Mouse (Mus musculus) CH12F3 (cell line): ENCODE measurements around the gene Rtn4rl1.
"Not testable (repeated sequence)": the region's sequence is repeated elsewhere in the genome, so short reads cannot be mapped to it uniquely, and the experiment has no call there.

ENCODE experiments used
- in situ Hi-C: fragments of 300-500 bp; cut with MboI; formaldehyde crosslinking; loops from 2 replicates; pipeline ENCODE4 v1.14.3; 2020; ENCODE audit warnings: low sequenced_read_pairs

Gene Rtn4rl1

DNA sequence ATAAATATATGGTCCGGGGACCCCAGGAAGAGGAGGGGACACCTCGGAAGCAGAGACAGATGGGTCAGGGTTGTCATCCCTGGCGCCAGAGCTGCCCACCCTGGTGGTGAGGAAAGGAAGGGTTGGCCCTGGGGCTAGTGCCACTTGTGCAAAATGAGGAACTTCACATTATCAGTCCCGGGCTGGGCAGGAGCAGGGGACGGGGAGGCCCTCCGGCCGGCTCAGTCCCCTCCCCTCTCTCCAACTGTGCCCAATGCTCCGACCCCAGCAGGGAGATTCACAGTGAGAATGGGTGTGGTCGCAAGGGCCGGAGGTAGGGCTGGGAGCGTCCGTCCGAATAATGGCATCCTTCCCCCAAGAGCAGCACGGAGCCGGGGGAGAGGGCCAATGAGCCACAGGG is 28.8 kb upstream of the Rtn4rl1 start:
- in situ Hi-C loops = no loop called here

GRCm38 (mm10) chr11:75165441-75166192 is 28.0 kb upstream of the Rtn4rl1 start:
- in situ Hi-C loops = no loop called here

- in situ Hi-C loops = no loop called here
Measured at GRCm38 (mm10) chr11:75166193-75166842, 27.3 kb upstream of the Rtn4rl1 start.

DNA sequence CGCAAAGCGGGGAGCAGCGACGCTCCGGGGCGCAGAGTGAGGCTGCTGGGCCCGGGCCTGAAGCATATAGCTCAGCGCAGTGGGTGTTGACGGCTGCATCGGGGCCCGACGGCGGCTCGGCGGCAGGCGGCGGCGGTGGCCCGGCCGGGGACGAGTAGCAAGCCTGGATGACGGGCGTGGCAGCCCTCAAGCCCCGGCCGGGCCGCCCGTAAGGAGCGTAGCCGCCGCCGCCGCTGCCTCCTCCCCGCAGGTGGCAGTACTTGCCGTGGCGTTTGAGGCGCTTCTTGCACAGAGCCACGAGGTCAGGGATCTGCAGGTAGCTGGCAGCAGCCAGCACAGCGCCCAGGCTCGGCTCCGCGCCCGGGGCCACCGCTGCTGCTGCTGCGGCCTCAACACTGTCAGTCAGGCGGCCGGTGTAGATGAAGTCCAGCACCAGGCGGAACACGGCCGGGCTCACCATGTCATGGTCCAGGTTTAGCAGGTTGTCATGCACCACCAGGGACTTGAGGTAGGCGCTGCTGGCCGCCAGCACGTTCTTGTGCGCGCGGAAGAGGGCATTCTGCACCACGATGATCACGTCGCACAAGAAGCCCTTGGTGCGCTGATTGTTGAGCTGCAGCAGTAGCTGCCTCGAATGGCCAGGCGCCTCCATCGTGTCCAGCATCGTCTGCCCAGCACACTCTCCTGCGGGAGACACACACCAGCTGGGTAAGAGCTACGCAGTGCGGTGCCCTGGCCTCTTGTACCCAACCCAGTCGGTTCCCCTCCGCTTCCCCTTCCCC is 26.5 kb upstream of the Rtn4rl1 start:
- in situ Hi-C loops = no loop called here

DNA sequence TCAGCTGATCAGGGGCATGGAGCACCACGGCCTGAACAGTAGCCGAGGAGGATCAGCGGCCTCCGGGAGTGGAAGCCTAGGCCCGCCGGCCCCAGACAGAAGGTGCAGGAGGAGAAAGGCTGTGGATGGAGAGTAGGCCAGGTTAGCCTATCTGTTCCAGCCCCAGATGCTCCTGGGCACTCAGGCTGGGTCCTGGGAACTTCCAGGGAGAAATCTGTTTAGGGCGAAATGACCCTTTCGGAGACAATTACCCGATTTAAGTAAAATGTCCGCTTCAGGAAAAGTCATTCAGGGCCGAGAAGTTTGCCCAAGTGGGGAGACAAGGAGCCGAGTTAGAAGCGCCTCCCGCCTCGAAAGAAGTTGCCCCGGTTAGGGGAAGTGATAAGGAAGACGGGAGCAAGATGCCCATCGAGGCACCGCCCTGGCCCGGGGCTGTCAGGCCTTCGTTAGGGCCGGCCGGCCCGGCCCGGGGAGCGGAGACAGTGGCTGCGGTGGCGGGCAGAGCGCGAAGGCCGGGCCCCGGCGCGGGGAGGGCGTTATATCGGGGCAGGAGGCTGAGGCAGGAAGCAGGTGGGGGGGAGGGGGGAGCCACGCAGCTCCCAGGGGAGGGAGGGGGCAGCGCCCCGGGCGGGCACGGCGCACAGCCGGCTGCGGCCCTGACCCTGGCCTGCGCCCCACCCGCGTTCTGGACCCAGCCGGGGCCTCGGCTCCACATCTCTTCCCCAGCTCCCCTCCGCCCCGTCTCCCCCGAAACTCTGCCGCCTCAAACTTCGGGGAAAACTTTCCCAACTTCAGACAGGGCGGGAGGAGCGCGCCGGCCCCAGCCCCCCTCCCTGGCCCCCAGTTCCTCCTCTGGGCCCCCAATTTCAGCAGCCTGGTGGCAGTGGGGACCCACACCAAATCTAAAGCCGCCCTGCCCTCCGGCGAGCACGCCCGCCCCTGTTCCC is 25.7 kb upstream of the Rtn4rl1 start:
- in situ Hi-C loops = no loop called here

- in situ Hi-C loops = no loop called here
Measured at GRCm38 (mm10) chr11:75168590-75169361, 24.8 kb upstream of the Rtn4rl1 start.

GRCm38 (mm10) chr11:75169405-75170080 is 24.0 kb upstream of the Rtn4rl1 start, which contains the start of gene Hic1:
TSS of gene Hic1 (minus strand) at chr11:75169519.
- in situ Hi-C loops = no loop called here

- in situ Hi-C loops = no loop called here
Measured at GRCm38 (mm10) chr11:75170136-75170751, 23.3 kb upstream of the Rtn4rl1 start.

DNA sequence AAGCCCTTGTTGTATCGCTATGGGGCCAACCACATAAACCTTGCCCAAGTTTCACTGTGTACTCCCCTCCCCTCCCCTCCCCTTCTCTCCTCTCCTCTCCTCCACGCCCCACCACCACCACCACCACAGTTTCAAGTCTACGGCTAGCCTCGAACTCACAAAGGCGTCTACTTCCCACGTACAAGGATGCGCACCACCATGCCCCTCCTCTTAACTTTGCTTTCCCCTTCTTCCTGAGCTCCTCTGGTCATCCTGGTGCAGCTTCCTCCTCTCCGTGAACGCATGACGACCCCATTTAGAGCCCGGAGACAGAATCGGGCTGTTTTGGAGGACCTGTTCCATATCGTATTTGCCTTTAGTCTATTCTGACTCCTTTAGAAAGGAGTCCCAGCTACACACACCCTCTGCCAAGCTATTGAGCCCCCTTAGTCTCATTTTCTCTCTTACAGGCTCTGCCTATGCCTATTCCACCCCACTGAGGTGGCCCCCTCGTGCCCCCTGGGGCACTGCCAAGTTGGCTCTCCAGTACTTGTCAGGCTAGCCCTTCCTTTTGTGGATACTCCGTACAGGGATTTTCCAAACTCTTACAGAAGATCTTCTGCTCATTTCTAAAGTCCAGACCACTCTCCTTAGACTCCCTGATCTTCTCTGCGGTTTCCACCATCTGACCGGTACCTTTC is 22.3 kb upstream of the Rtn4rl1 start:
- in situ Hi-C loops = no loop called here

DNA sequence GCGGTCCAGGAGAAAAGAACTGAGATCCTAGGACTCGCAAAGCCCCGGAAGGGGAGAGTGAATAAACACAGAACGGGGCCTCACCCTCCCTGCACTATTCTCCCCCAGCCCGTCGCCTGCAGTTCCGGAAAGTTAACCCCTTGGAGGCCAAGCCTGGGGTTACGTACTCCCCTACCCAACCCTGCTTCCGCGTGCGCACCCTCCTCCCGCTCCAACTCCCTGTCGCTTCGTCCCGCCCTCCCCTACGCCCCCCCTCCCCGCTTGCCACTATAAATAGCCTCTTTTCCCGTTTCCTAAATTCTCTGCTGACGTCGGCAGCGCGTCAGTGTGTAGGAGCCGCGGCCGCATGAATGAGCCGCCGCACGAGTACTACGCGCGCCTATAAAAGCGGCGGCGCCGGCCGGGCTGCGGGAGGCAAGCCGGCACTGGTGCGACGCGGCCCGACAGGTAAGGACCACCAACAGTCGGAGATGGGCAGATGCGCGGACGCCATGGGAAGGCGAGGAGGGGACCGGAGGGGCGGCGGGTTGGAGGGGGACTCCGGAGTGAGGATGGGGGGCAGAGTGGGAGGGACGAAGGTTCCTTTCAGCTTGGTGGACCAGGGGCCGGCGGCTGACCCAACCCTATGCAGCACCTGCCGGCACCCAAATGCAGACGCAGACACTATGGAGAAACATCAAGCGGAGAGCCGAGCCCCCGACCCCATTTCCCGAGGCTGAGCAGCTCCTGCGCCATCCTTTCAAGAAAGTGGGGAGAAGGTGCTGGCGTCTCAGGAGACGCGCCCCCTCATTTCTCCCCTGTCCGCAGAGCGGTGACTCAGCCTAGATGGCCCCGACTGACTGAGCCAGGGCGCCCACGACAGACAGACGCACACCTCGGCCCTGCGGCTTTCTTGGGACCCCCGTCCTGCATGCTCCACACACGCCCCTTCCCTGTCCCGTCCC is 21.2 kb upstream of the Rtn4rl1 start:
- in situ Hi-C loops = no loop called here

DNA sequence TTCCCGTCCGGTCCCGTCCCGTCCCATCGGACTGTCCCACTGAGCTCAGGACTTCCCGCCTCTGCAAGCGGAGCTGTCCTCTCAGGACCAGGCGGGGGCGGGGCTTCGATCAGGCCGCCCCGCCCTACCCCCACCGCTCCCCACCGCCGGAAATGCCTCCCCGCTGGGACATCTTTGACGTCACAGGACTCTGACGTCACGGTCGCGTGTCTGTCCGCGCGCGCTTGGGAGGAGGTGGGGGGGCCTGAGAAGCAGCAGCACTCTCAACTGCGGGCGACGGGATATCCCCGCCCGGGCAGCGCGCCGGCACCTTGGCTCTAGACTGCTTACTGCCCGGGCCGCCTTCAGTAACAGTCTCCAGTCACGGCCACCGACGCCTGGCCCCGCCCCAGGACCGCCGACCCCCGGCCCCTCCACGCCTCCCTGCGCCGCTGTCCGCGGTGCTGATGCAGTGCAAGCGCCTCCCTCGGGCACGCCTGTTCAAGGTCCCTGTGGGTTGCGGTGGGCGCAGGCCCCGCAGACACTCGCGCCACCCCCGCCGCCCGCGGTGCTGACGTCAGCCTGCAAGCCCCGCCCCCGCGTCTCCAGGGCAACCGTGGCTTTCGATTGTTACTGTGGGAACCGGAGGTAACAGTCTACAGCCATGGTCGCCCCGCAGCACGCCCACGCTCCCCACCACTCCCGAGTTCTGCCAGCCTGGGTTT is 20.3 kb upstream of the Rtn4rl1 start:
- in situ Hi-C loops = no loop called here

GRCm38 (mm10) chr11:75173799-75174165 is 19.8 kb upstream of the Rtn4rl1 start:
- in situ Hi-C loops = no loop called here

- in situ Hi-C loops = not testable (repeated sequence)
Measured at GRCm38 (mm10) chr11:75174574-75174973, 19.0 kb upstream of the Rtn4rl1 start.

DNA sequence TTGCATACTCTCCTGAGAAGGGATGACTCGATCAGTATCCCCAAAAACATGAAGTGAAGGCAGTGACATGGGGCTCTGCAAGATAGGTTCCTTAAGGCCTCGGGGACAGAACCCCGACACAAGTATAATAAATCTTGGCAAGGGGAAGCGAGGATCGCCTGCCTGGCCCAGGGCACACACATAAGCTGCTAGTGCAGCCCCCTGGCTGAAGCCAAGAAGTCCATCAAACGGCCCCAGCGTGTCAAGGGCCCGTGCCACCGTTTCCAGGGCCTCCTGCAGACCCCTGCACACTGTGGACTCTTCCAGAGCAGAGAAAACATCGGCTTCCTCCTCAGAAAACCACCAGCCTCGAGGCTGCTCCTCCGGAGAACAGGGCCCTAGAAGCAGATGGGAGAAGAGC is 15.6 kb upstream of the Rtn4rl1 start:
- in situ Hi-C loops = no loop called here

- in situ Hi-C loops = no loop called here
Measured at GRCm38 (mm10) chr11:75178672-75179208, 14.8 kb upstream of the Rtn4rl1 start, which contains the start of gene Ovca2. TSS of gene Ovca2 (minus strand) at chr11:75178835.

GRCm38 (mm10) chr11:75183917-75184570 is 9.5 kb upstream of the Rtn4rl1 start:
- in situ Hi-C loops = loop anchor here (5.0 kb wide), 1 partner anchor 108 kb away; no protein-coding TSS in a partner anchor
